Mouse (Mus musculus): ENCODE data around the gene Plekhh1. TPM values are rescaled to one million over a fixed set of nuclear protein-coding genes. Genes with fewer than 3 reads are reported as not detected.

Plekhh1 gene
- polyA plus RNA-seq, 1 experiment from 2014 or later = 1.7 TPM

GRCm38 (mm10) chr12:79060134-79060533, 31.2 kb downstream of the Plekhh1 start:
- no peaks in the 10 kb centered on the region for H3K27me3 ChIP-seq
- H3K9ac ChIP-seq = no peak overlapping the region
- ATAC-seq (ENCODE audit: insufficient number of reproducible peaks, insufficient read depth, low FRiP score, low TSS enrichment, low read depth) = no peak
- H3K4me3 ChIP-seq = no peak overlapping the region
- peaks cover 7% of the 10 kb centered on the region; the same call in 1 of the 2 replicates for H3K36me3 ChIP-seq
- no peak overlapping the region for H3K27ac ChIP-seq
- H3K4me1 ChIP-seq = no peaks in the 10 kb centered on the region
- H3K4me2 ChIP-seq = no peak overlapping the region
- no peaks in the 10 kb centered on the region for H3K9me3 ChIP-seq
- 88% methylated on average over 9 of the region's 9 CpGs for WGBS

- Histone ChIP-seq H3K36me3 (0 out of 2 replicates have a peak, but pooled peaks cover 3% of the 10 kb centered on the region), H3K4me1 (no peaks in the 10 kb centered on the region), H3K4me2 (no peak overlapping the region), H3K9ac (no peak overlapping the region), H3K27ac (no peak overlapping the region), H3K27me3 (no peaks in the 10 kb centered on the region), H3K9me3 (no peaks in the 10 kb centered on the region), H3K4me3 (no peak overlapping the region)
- WGBS = 82% methylated on average over 7 of the region's 7 CpGs
- ATAC-seq (ENCODE audit: insufficient number of reproducible peaks, insufficient read depth, low FRiP score, low TSS enrichment, low read depth) = no peak
Observed at GRCm38 (mm10) chr12:79060766-79061652, 32.0 kb downstream of the Plekhh1 start.

- 90% methylated on average over 13 of the region's 13 CpGs for WGBS
Observed at GRCm38 (mm10) chr12:79064451-79064850, 35.5 kb downstream of the Plekhh1 start.

GRCm38 (mm10) chr12:79066431-79066830, 37.5 kb downstream of the Plekhh1 start:
- ATAC-seq (ENCODE audit: insufficient number of reproducible peaks, insufficient read depth, low FRiP score, low TSS enrichment, low read depth) = no peak
- 84% methylated on average over 9 of the region's 9 CpGs for WGBS

More at GRCm38 (mm10) chr12:79064451-79064850, 35.5 kb downstream of the Plekhh1 start:
- Histone ChIP-seq H3K9me3 (no peaks in the 10 kb centered on the region), H3K9ac (no peak overlapping the region), H3K27ac (no peak overlapping the region), H3K36me3 (peaks cover 14% of the 10 kb centered on the region), H3K4me1 (no peaks in the 10 kb centered on the region), H3K4me3 (no peak overlapping the region), H3K4me2 (no peak overlapping the region), H3K27me3 (no peaks in the 10 kb centered on the region)
- no peak for ATAC-seq (ENCODE audit: insufficient number of reproducible peaks, insufficient read depth, low FRiP score, low TSS enrichment, low read depth)

GRCm38 (mm10) chr12:79067526-79067925, 38.6 kb downstream of the Plekhh1 start:
- no peak for ATAC-seq (ENCODE audit: insufficient number of reproducible peaks, insufficient read depth, low FRiP score, low TSS enrichment, low read depth)
- Histone ChIP-seq H3K4me1 (no peaks in the 10 kb centered on the region), H3K9ac (no peak overlapping the region), H3K27me3 (no peaks in the 10 kb centered on the region), H3K36me3 (peaks cover 20% of the 10 kb centered on the region), H3K4me2 (no peak overlapping the region), H3K4me3 (no peak overlapping the region), H3K27ac (no peak overlapping the region), H3K9me3 (no peaks in the 10 kb centered on the region)
- WGBS = 87% methylated on average over 5 of the region's 5 CpGs

More at GRCm38 (mm10) chr12:79066431-79066830, 37.5 kb downstream of the Plekhh1 start:
- H3K9me3 ChIP-seq = no peaks in the 10 kb centered on the region
- no peak overlapping the region for H3K27ac ChIP-seq
- no peak overlapping the region for H3K4me3 ChIP-seq
- H3K9ac ChIP-seq = no peak overlapping the region
- H3K36me3 ChIP-seq = peaks cover 20% of the 10 kb centered on the region
- H3K27me3 ChIP-seq = no peaks in the 10 kb centered on the region
- H3K4me2 ChIP-seq = no peak overlapping the region
- H3K4me1 ChIP-seq = no peaks in the 10 kb centered on the region

GRCm38 (mm10) chr12:79068306-79068705, 39.3 kb downstream of the Plekhh1 start:
- Histone ChIP-seq H3K4me1 (no peaks in the 10 kb centered on the region), H3K4me2 (no peak overlapping the region), H3K27ac (no peak overlapping the region), H3K27me3 (no peaks in the 10 kb centered on the region), H3K4me3 (no peak overlapping the region), H3K9ac (no peak overlapping the region), H3K36me3 (peaks cover 28% of the 10 kb centered on the region), H3K9me3 (no peaks in the 10 kb centered on the region)
- WGBS = 93% methylated on average over 11 of the region's 11 CpGs
- no peak for ATAC-seq (ENCODE audit: insufficient number of reproducible peaks, insufficient read depth, low FRiP score, low TSS enrichment, low read depth)

- H3K4me2 ChIP-seq = no peak overlapping the region
- no peak overlapping the region for H3K9ac ChIP-seq
- H3K4me1 ChIP-seq = no peaks in the 10 kb centered on the region
- H3K27me3 ChIP-seq = no peaks in the 10 kb centered on the region
- H3K9me3 ChIP-seq = no peaks in the 10 kb centered on the region
- WGBS = 87% methylated on average over 6 of the region's 6 CpGs
- no peak overlapping the region for H3K27ac ChIP-seq
- ATAC-seq (ENCODE audit: insufficient number of reproducible peaks, insufficient read depth, low FRiP score, low TSS enrichment, low read depth) = no peak
- H3K36me3 ChIP-seq = peaks cover 34% of the 10 kb centered on the region
- no peak overlapping the region for H3K4me3 ChIP-seq
Observed at GRCm38 (mm10) chr12:79069187-79069608, 40.2 kb downstream of the Plekhh1 start.

GRCm38 (mm10) chr12:79069916-79070315, 41.0 kb downstream of the Plekhh1 start:
- WGBS = 82% methylated on average over 6 of the region's 6 CpGs
- Histone ChIP-seq H3K27ac (no peak overlapping the region), H3K36me3 (peaks cover 39% of the 10 kb centered on the region), H3K27me3 (no peaks in the 10 kb centered on the region), H3K4me3 (no peak overlapping the region), H3K4me1 (no peaks in the 10 kb centered on the region), H3K9me3 (no peaks in the 10 kb centered on the region), H3K4me2 (no peak overlapping the region), H3K9ac (no peak overlapping the region)
- ATAC-seq (ENCODE audit: insufficient number of reproducible peaks, insufficient read depth, low FRiP score, low TSS enrichment, low read depth) = no peak

- ATAC-seq (ENCODE audit: insufficient number of reproducible peaks, insufficient read depth, low FRiP score, low TSS enrichment, low read depth) = no peak
- Histone ChIP-seq H3K4me2 (no peak overlapping the region), H3K27me3 (no peaks in the 10 kb centered on the region), H3K4me1 (no peaks in the 10 kb centered on the region), H3K27ac (no peak overlapping the region), H3K9ac (no peak overlapping the region), H3K9me3 (no peaks in the 10 kb centered on the region), H3K4me3 (no peak overlapping the region), H3K36me3 (peaks cover 49% of the 10 kb centered on the region)
- 85% methylated on average over 9 of the region's 9 CpGs for WGBS
Observed at GRCm38 (mm10) chr12:79070736-79071333, 41.9 kb downstream of the Plekhh1 start.

GRCm38 (mm10) chr12:79072576-79072975, 43.6 kb downstream of the Plekhh1 start:
- no peaks in the 10 kb centered on the region for H3K4me1 ChIP-seq
- H3K9me3 ChIP-seq = no peaks in the 10 kb centered on the region
- no peak overlapping the region for H3K9ac ChIP-seq
- WGBS = 93% methylated on average over 6 of the region's 6 CpGs
- H3K36me3 ChIP-seq = peaks cover 64% of the 10 kb centered on the region
- no peak for ATAC-seq (ENCODE audit: insufficient number of reproducible peaks, insufficient read depth, low FRiP score, low TSS enrichment, low read depth)
- no peak overlapping the region for H3K4me3 ChIP-seq
- no peaks in the 10 kb centered on the region for H3K27me3 ChIP-seq
- H3K4me2 ChIP-seq = no peak overlapping the region
- H3K27ac ChIP-seq = no peak overlapping the region

- H3K36me3 ChIP-seq = peaks cover 67% of the 10 kb centered on the region
- ATAC-seq (ENCODE audit: insufficient number of reproducible peaks, insufficient read depth, low FRiP score, low TSS enrichment, low read depth) = no peak
- WGBS = 92% methylated on average over 6 of the region's 6 CpGs
- H3K4me1 ChIP-seq = no peaks in the 10 kb centered on the region
- H3K27me3 ChIP-seq = no peaks in the 10 kb centered on the region
- H3K9ac ChIP-seq = no peak overlapping the region
- H3K4me3 ChIP-seq = no peak overlapping the region
- no peak overlapping the region for H3K4me2 ChIP-seq
- no peaks in the 10 kb centered on the region for H3K9me3 ChIP-seq
- H3K27ac ChIP-seq = no peak overlapping the region
Observed at GRCm38 (mm10) chr12:79073362-79073761, 44.4 kb downstream of the Plekhh1 start.

All from embryonic facial prominence, embryonic 13.5 days (tissue).